Mouse (Mus musculus) forebrain, embryonic 11.5 days (tissue): Measurements from ENCODE around the gene Tedc1. TPM values are rescaled to one million over a fixed set of nuclear protein-coding genes. Genes with fewer than 3 reads are reported as not detected.
A peak's percentile ranks its signal among the peaks of the same experiment; 100 is the strongest.

Experiments
- ATAC-seq: fragments of 200-750 bp; cut with Nextera tagmentation; replicated peaks from 2 replicates; pipeline ENCODE4 v1.8.0; 2017; ENCODE audit warnings: moderate TSS enrichment; ENCODE audit not compliant: low FRiP score
- DNase-seq: peaks from one replicate; pipeline ENCODE4 v3.0.0-alpha.2; 2017; ENCODE audit warnings: low spot score
- H3K27ac ChIP-seq: fragments of 300-500 bp; sonication (generic); 2 replicates; pipeline ENCODE4 v1.5.1; 2014; ENCODE audit warnings: low read depth, low read length
- H3K27me3 ChIP-seq: fragments of 300-500 bp; sonication (generic); 2 replicates; pipeline ENCODE4 v1.6.1; 2014; ENCODE audit warnings: mild to moderate bottlenecking, low read length, mixed read lengths; ENCODE audit not compliant: control insufficient read depth, insufficient read depth
- H3K36me3 ChIP-seq: fragments of 300-500 bp; sonication (generic); 2 replicates; pipeline ENCODE4 v1.6.1; 2014; ENCODE audit warnings: mild to moderate bottlenecking, low read length, moderate library complexity, mixed read lengths; ENCODE audit not compliant: control insufficient read depth, insufficient read depth
- H3K4me1 ChIP-seq: fragments of 300-500 bp; sonication (generic); replicated peaks from 2 replicates; pipeline ENCODE4 v1.6.1; 2014; ENCODE audit warnings: low read length, mixed read lengths; ENCODE audit not compliant: control insufficient read depth, insufficient read depth
- H3K4me2 ChIP-seq: fragments of 300-500 bp; sonication (generic); 2 replicates; pipeline ENCODE4 v1.6.1; 2014; ENCODE audit warnings: low read depth, mild to moderate bottlenecking, low read length, moderate library complexity, mixed read lengths; ENCODE audit not compliant: severe bottlenecking
- H3K4me3 ChIP-seq: fragments of 300-500 bp; sonication (generic); 2 replicates; pipeline ENCODE4 v1.5.1; 2014; ENCODE audit warnings: low read depth, low read length
- H3K9ac ChIP-seq: fragments of 300-500 bp; sonication (generic); 2 replicates; pipeline ENCODE4 v1.6.1; 2014; ENCODE audit warnings: low read length
- H3K9me3 ChIP-seq: fragments of 300-500 bp; sonication (generic); 2 replicates; pipeline ENCODE4 v1.6.1; 2016; ENCODE audit warnings: low read length, mixed read lengths; ENCODE audit not compliant: control insufficient read depth
- WGBS: fragments of 180-500 bp; shearing (Covaris S2); extraction: QIAGEN DNeasy Blood & Tissue Kit; methylation state at CpG from one replicate; pipeline ENCODE4 v1.1.7; 2014; 5-methylcytosine and 5-hydroxymethylcytosine counted together
- polyA plus RNA-seq: library from polyadenylated mRNA; unstranded; fragments of >200 nt; fragmentation: Nextera tagmentation; extraction: Ambion mirVana; gene quantifications from 2 replicates; pipeline ENCODE4 v1.2.1, GENCODE M21; 2014

Tedc1 gene
- polyA plus RNA-seq, 1 experiment from 2014 or later = 57.2 TPM

- no peak for ATAC-seq
- no peak overlapping the region for H3K27ac ChIP-seq
- H3K4me1 ChIP-seq = peaks cover 17% of the 10 kb centered on the region
- peaks cover 15% of the 10 kb centered on the region for H3K27me3 ChIP-seq
- no peak overlapping the region for H3K4me3 ChIP-seq
- H3K9ac ChIP-seq = no peak overlapping the region
- H3K36me3 ChIP-seq = peaks cover 2% of the 10 kb centered on the region; the same call in 1 of the 2 replicates
- no peak overlapping the region for H3K4me2 ChIP-seq
- DNase-seq = no peak
- 40% methylated on average over 16 of the region's 16 CpGs for WGBS
- no peaks in the 10 kb centered on the region for H3K9me3 ChIP-seq
Measured at GRCm38 (mm10) chr12:113148381-113149035, 7.7 kb upstream of the Tedc1 start.

DNA sequence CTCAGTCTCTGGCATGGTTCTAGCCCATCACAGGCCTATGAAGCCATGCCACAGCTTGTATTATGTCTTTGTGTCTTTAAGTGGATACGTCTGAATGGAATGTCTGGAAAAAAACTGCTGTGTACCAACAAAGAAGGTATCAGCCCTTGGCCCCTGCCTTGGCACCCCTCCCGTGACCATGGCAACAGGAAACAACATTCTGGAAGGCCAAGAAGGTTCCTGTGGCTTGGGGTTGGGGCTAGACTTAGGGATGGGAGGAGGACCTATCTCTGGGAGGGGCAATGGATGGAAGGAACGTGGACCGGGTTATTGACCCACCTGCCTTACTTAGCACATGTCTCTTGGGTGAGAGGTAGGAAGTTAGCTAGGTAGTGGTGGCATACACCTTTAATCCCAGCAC, 6.9 kb upstream of the Tedc1 start:
- H3K9ac ChIP-seq = no peak overlapping the region
- no peak for DNase-seq

GRCm38 (mm10) chr12:113149896-113150295, 6.3 kb upstream of the Tedc1 start:
- WGBS = 82% methylated on average over 3 of the region's 3 CpGs
- no peaks in the 10 kb centered on the region; the same call in 1 of the 2 replicates for H3K36me3 ChIP-seq
- no peak for DNase-seq
- H3K9ac ChIP-seq = no peak overlapping the region
- H3K4me1 ChIP-seq = peaks cover 19% of the 10 kb centered on the region
- peaks cover 15% of the 10 kb centered on the region for H3K27me3 ChIP-seq
- H3K4me2 ChIP-seq = no peak overlapping the region
- no peaks in the 10 kb centered on the region for H3K9me3 ChIP-seq
- no peak overlapping the region for H3K27ac ChIP-seq
- no peak overlapping the region for H3K4me3 ChIP-seq
- no peak for ATAC-seq

More for the DNA sequence above, 6.9 kb upstream of the Tedc1 start:
- Histone ChIP-seq H3K4me1 (peaks cover 17% of the 10 kb centered on the region), H3K27ac (no peak overlapping the region), H3K27me3 (peaks cover 15% of the 10 kb centered on the region), H3K36me3 (no peaks in the 10 kb centered on the region; the same call in 1 of the 2 replicates), H3K4me3 (no peak overlapping the region), H3K4me2 (no peak overlapping the region), H3K9me3 (no peaks in the 10 kb centered on the region)
- 65% methylated on average over 4 of the region's 4 CpGs for WGBS
- no peak for ATAC-seq

DNA sequence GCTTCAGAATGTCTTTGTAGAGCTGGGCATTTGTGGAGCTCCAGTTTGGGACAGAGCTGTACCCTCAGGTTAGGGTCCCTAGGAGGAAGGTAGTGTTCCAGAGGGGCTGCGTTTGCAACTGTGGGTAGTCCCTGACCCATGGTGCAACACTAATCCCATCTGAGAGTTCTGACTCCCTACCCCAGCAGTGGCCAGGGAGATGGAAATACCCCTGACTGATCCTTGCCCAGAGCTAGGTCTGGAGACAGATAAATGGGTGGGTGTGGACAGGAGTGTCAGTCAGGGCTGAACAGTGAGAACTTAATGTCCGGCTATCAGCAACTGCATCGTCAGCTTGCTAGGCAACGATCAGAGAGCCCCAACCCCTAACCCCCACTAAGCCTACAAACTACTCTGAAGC, 5.6 kb upstream of the Tedc1 start:
- Histone ChIP-seq H3K4me3 (no peak overlapping the region), H3K27me3 (peaks cover 15% of the 10 kb centered on the region), H3K9ac (no peak overlapping the region), H3K4me2 (no peak overlapping the region), H3K4me1 (peaks cover 19% of the 10 kb centered on the region), H3K36me3 (no peaks in the 10 kb centered on the region), H3K9me3 (no peaks in the 10 kb centered on the region), H3K27ac (no peak overlapping the region)
- ATAC-seq (no peak), DNase-seq (no peak)
- WGBS = 89% methylated on average over 4 of the region's 4 CpGs

- WGBS = 82% methylated on average over 8 of the region's 8 CpGs
- ATAC-seq (no peak), DNase-seq (no peak)
- Histone ChIP-seq H3K4me1 (peaks cover 19% of the 10 kb centered on the region), H3K36me3 (no peaks in the 10 kb centered on the region), H3K27ac (no peak overlapping the region), H3K4me2 (no peak overlapping the region), H3K27me3 (peaks cover 15% of the 10 kb centered on the region), H3K4me3 (no peak overlapping the region), H3K9ac (no peak overlapping the region), H3K9me3 (no peaks in the 10 kb centered on the region)
Measured at GRCm38 (mm10) chr12:113151046-113151445, 5.2 kb upstream of the Tedc1 start.

GRCm38 (mm10) chr12:113151661-113152271, 4.5 kb upstream of the Tedc1 start:
- H3K36me3 ChIP-seq = no peaks in the 10 kb centered on the region
- peak overlapping the region; percentile 43 for H3K9ac ChIP-seq
- peaks cover 17% of the 10 kb centered on the region for H3K4me1 ChIP-seq
- no peak for DNase-seq
- ATAC-seq = no peak
- H3K27ac ChIP-seq = no peak overlapping the region
- peak overlapping the region; percentile 43 for H3K4me3 ChIP-seq
- H3K9me3 ChIP-seq = no peaks in the 10 kb centered on the region
- 1% methylated on average over 36 of the region's 36 CpGs for WGBS
- H3K4me2 ChIP-seq = peak overlapping the region; percentile 64
- peaks cover 11% of the 10 kb centered on the region for H3K27me3 ChIP-seq

- Histone ChIP-seq H3K36me3 (no peaks in the 10 kb centered on the region), H3K4me3 (peak overlapping the region; percentile 43), H3K9ac (peak overlapping the region; percentile 43), H3K9me3 (no peaks in the 10 kb centered on the region), H3K4me2 (peak overlapping the region; percentile 64), H3K27me3 (peaks cover 11% of the 10 kb centered on the region), H3K4me1 (peaks cover 20% of the 10 kb centered on the region), H3K27ac (no peak overlapping the region)
- 25% methylated on average over 19 of the region's 19 CpGs for WGBS
- no peak for DNase-seq
- no peak for ATAC-seq
Measured at GRCm38 (mm10) chr12:113152272-113152661, 4.0 kb upstream of the Tedc1 start.

DNA sequence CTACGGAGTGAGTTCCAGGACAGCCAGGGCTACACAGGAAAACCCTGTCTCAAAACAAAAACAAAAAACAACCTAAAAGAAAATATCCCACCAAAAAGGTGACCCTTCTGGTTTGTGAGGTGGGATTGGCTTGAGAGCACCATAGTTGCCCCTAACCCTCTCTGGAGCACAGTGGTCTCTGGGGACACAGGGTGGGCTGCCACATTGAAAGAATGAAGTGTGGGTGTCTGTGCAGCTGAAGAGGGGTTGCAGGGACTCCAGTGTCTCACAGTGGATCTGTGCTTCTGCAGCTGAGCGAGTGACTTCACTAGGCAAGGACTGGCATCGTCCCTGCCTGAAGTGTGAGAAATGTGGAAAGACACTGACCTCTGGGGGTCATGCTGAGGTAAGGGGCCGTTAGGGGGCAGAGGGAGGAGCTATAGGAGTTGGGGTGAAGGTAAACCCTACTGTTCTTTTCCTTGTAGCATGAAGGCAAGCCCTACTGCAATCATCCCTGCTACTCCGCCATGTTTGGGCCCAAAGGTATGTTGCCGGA, 3.2 kb upstream of the Tedc1 start:
- H3K27me3 ChIP-seq = peaks cover 11% of the 10 kb centered on the region
- H3K4me3 ChIP-seq = no peak overlapping the region
- no peak overlapping the region for H3K9ac ChIP-seq
- H3K4me1 ChIP-seq = peaks cover 22% of the 10 kb centered on the region
- no peaks in the 10 kb centered on the region for H3K36me3 ChIP-seq
- no peak overlapping the region for H3K4me2 ChIP-seq
- DNase-seq (no peak), ATAC-seq (no peak)
- H3K9me3 ChIP-seq = no peaks in the 10 kb centered on the region
- no peak overlapping the region for H3K27ac ChIP-seq
- 72% methylated on average over 6 of the region's 6 CpGs for WGBS
